Mouse (Mus musculus) bone marrow macrophage, adult 2 months (primary cell): ENCODE results near the gene Casc3. TPM values are rescaled to one million over a fixed set of nuclear protein-coding genes. Genes with fewer than 3 reads are reported as not detected.

Source experiments
- H3K27ac ChIP-seq: 2 replicates; pipeline ENCODE4 v1.5.1; 2012; ENCODE audit warnings: low read depth, low read length; ENCODE audit not compliant: insufficient read depth
- H3K4me1 ChIP-seq: 2 replicates; pipeline ENCODE4 v1.6.1; 2012; ENCODE audit warnings: low read length; ENCODE audit not compliant: control insufficient read depth, insufficient read depth
- H3K4me3 ChIP-seq: 2 replicates; pipeline ENCODE4 v1.5.1; 2012; ENCODE audit warnings: mild to moderate bottlenecking, low read length, moderate library complexity; ENCODE audit not compliant: insufficient read depth
- CTCF ChIP-seq: IDR thresholded peaks from 2 replicates; pipeline ENCODE4 v1.5.1; 2012; ENCODE audit warnings: low read depth, mild to moderate bottlenecking, low read length, moderate library complexity
- POLR2A ChIP-seq: IDR thresholded peaks from 2 replicates; pipeline ENCODE4 v1.6.1; 2012; ENCODE audit warnings: mild to moderate bottlenecking, low read depth, low read length, borderline replicate concordance
- polyA plus RNA-seq: library from polyadenylated mRNA; stranded (reverse); fragments of >200 nt; gene quantifications from 2 replicates; pipeline ENCODE4 v1.2.4, GENCODE M21; 2012; ENCODE audit not compliant: missing spikeins, insufficient read depth, insufficient read length

Casc3 gene
- polyA plus RNA-seq, 1 experiment, result 40.1 TPM

DNA sequence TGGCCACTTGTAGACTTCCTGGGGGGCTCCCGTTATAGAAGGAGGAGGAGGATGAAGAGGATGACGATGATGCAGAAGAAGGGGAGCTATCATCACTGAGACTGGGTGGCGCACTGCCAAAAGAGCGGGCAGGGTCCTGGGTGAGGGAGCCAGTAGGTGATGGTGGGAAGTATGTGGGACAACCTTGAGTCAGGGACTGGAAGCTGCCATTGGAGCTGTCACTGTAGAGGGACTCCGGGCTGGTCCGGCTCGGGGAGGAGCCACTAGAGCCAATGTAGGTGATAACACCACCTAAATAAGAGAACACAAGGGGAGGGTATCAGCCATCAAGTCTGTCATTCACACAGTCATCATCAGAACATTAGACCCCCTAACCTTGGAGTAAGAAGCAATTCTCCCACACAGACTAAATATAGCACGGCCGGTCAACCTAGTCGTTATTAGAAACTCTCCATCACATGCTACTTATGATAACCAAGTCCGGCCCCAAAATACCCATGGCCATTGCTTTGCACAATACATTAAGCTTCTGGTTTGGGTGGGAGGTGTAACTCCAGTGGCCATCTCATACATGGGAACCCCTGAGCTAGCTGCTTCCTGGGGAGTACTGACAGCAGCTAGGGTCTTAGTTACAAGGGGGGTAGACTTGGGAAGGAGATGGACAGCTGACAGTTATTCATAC is 32.7 kb upstream of the Casc3 start:
- no peak overlapping the region for H3K27ac ChIP-seq
- no peak overlapping the region for H3K4me3 ChIP-seq
- peaks cover 20% of the 10 kb centered on the region for H3K4me1 ChIP-seq

DNA sequence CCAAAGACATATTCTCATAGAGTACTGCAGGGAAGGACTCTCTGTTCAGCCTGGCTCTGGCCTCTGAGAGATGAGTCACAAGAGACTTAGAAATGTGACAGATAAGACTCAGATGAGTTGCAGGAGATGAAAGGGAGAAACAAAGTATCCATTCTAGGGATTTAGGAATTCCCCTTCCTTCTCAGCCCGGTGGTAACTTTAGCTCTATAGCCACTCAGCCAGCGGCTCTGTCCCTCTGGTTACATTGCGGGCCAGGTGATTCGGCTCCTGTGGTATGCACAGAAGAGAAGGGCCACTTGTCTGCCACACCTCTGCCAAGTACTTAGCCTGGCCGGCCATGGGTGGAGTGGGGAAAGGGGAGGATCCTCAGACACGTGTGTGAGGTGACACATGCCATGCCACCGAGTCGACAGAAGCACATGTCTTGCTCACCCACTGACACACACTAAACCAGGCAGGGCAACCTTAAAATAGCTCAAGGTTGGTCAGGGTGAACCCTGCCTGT is 32.0 kb upstream of the Casc3 start:
- TF ChIP-seq POLR2A (no peak), CTCF (no peak)
- H3K27ac ChIP-seq, result no peak overlapping the region
- H3K4me1 ChIP-seq, result peaks cover 27% of the 10 kb centered on the region

More for the DNA sequence above, 32.7 kb upstream of the Casc3 start:
- TF ChIP-seq CTCF (no peak), POLR2A (no peak)

DNA sequence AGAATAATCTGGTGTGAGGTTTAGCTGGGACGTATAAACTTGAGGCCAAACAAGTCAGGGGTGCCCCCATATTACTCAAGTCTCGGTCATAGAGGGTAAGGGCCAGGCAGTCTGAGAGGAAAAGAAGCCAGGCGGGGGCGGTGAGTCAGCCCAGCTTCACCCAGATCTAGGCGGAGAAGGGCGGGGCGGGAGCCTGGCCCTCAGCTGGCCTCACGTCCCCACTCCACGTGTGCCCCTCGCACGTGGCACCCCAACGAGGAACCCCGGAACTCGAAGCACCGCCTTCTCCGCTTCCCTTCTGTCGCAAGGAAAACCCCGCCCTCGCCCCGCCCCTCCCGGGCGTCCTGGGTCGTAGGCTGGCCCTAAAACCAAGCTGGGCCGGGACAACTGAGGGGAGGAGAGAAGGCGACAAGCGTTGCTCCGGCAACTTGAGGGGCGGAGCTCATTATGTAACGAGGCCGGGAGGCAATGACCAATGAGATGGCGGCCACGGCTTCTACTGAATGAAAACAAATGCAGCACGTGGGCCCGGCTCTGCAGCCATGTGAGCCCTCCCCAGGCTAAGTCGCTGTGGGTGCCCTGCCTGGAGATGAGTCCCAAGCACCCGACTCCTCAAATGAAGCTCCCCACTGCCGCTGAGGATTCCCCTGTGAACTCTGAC is 30.9 kb upstream of the Casc3 start:
- Histone ChIP-seq H3K4me3 (peak overlapping the region; percentile 97), H3K27ac (peak overlapping the region; percentile 74), H3K4me1 (peaks cover 34% of the 10 kb centered on the region)
- no peak for TF ChIP-seq CTCF
- TF ChIP-seq POLR2A, result no peak

More for the DNA sequence above, 32.0 kb upstream of the Casc3 start:
- peak overlapping the region; percentile 16; the same call in 1 of the 2 replicates for H3K4me3 ChIP-seq

DNA sequence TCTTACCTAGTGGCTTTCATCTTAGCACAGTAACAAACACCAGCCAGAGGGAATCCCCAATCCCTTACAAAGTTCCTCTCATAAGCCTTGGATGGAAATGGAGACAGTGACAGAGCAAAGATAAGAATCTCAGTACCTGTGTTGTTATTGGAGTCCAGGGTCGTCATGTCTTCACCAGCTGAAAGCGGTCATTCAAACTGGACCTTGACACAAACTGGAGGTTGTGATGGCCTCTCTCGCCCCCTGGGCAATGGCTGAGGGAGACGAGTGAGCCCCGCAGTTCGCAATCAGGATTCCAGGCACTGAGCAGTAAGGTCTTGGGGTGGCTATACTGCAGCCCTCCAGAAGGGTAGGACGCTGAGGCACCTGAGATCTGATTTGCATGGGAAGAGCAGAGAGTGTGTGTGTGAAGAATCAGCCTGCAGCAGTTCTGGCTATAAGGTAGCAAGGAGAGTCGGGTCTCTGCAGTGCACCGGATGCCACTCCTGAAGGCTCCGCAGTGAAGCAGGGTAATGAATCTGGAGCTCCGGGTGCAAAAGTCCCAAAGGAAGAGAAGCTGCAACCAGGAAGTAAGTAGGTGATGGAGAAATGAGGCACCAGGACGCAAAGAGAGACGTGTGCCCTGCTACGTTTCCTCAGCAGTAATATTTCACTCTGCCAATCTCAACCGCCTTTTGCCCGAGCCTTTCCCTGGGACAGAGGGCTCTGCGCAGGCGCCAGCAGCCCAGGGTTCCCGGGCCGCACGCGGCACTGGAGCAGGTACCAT is 29.9 kb upstream of the Casc3 start, which contains the start of gene Nr1d1:
Nr1d1 (minus strand) TSS at position 752 of the 766 bp plus-strand sequence.
- TF ChIP-seq POLR2A (no peak), CTCF (no peak)

DNA sequence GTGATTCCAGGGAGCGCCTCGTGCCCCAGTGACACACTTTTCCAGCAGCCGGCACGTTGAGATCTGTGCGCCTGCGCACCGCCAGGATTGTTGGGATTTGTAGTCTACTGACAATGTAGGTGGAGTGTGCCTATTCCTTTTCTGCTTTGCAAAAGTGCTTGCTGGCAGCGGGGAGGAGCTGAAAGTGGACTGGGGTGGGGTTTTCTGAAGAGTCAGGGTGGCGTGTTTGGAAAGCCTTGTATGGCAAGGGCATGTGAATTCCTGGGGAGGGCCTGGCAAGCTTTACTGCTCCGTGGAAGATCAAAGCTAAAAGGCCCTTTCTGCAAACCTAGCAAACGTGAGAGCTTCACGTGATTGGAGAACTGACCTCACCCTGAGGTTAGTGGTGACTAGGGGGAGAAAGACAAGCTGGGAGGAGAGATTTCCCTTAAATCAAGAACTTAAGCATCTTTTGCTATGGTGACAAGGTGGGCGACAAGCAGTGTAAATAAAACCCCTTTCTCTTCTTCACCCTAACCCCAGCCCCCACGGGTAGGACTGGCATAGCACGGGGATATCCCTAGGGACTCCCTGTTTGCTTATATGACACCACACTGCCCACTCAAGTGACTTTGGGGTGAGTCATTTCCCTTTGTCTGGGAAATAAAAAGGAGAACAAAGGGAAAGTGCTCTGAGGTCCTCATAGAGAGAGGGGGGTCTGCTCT is 29.2 kb upstream of the Casc3 start:
- peaks cover 34% of the 10 kb centered on the region for H3K4me1 ChIP-seq
- TF ChIP-seq CTCF (no peak), POLR2A (no peak)
- H3K27ac ChIP-seq, result peak overlapping the region; percentile 94
- peak overlapping the region; percentile 97 for H3K4me3 ChIP-seq

More for the DNA sequence above, 29.9 kb upstream of the Casc3 start, which contains the start of gene Nr1d1:
- Histone ChIP-seq H3K4me3 (peak within 1 kb of the TSS; percentile 97), H3K27ac (peak within 1 kb of the TSS; percentile 94), H3K4me1 (peaks cover 34% of the 10 kb centered on the region)

DNA sequence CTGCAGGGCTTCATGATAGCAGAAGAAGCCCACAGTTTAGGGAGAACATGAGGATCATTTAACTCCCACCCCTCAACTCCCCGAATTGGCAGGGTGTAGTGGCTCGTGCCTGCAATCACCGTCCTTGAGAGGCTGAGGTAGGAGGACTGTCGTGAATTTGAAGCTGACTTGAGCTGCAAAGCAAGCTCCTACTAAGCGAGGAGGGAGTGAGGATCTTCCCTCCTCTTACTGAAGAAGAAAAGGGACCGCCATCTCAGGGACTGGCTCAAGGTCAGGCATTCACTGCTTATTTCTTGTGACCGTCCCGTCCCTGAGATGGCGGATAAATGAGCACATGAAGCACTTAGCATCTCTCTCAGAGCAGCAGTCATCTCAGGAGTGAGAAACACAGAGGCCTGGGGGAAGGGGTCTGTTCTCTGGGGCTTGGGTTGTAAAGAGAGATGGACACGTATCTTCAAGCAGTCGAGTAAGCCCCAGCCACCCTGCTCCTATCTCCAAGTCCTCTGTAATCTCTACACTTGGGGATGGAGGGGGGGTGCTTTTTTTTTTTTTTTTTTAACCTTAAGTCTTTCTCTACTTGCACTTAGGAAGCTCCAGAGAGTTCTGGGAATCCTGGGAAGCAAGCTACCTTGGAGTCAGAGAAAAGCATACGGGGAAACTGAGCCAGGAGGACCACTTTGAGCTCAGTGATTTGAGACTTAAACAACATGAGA is 28.5 kb upstream of the Casc3 start:
- H3K27ac ChIP-seq, result peak overlapping the region; percentile 94
- peaks cover 34% of the 10 kb centered on the region for H3K4me1 ChIP-seq
- 0 out of 2 replicates have a peak, but pooled peaks have one; percentile 13 for TF ChIP-seq POLR2A
- TF ChIP-seq CTCF, result no peak
- peak overlapping the region; percentile 62 for H3K4me3 ChIP-seq

DNA sequence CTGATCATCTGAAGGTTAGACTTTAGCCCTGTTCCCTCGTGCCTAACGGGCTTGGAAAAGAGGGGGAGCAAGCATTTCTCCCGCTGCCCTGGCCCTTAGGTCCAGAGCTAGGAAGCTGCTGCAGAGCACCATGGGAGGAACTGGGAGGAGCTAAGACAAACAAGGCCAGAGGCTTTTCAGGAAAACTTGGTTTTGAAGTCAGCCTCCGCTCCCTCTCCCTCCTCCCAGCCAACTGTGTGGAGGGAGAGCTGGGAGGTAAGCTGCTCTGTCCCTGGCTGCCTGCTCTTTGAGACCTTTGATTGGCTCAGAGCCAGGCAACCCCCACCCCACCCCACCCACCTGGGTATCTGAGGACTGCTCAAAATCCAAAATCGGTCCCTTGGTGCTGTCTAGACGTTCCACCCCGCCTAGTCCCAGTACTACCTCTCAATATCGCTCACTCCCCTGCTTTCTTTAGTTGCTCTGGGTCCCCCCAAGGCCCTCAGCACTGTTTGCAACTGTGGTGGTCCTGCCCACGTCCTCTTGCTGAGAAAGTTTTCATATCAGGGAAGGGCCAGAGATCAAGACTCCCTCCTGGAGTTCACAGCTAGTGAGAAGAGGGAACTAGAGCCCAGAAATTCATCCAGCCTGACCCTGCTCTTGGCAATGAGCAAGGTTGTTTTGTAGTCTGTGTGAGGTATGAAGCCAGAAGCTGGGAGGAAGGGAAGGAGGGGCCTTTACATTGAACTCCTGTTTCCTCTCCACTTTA is 27.7 kb upstream of the Casc3 start:
- Histone ChIP-seq H3K27ac (peak overlapping the region; percentile 94), H3K4me1 (peaks cover 38% of the 10 kb centered on the region), H3K4me3 (peak overlapping the region; percentile 62; the same call in 1 of the 2 replicates)

DNA sequence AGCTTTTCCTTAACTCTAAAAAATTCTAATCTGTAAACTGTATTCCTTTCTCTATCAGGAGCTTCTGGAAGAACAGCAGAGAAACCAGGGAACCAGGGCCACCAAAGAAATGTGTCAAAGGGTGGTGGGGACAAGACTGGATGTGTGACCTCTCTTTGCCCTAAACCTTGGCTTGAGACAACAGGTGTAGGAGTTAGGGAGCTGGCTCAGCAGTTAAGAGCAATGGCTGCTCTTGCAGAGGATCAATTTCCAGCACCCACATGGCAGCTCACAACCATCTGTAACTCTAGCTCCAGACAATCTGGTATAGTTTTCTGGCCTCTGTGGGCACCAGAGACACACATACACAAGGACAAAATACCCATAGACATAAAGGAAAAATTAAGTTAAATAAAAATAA is 26.8 kb upstream of the Casc3 start:
- no peak for TF ChIP-seq CTCF
- TF ChIP-seq POLR2A, result no peak
- peaks cover 37% of the 10 kb centered on the region for H3K4me1 ChIP-seq

More for the DNA sequence above, 27.7 kb upstream of the Casc3 start:
- TF ChIP-seq CTCF (no peak), POLR2A (no peak)

More for the DNA sequence above, 26.8 kb upstream of the Casc3 start:
- Histone ChIP-seq H3K4me3 (no peak overlapping the region), H3K27ac (no peak overlapping the region)
